In genomic region chr14:60086254-60086807, GRCm38 (mm10) we compare ENCODE assay signal across 9 mouse cellular contexts.
DNase-seq lines count a peak whose midpoint lies in the region; ATAC-seq and TF ChIP-seq lines count a peak whose summit lies in the region.
"Had no signal": no experiment of that assay in that cellular context is flagged by ENCODE, and none has a peak within 500 bp of the region (broad histone marks: within the 10 kb centered on the region; RNA-seq: fewer than 3 reads in every experiment).

No protein-coding gene starts in this region.

- H3K27ac ChIP-seq in gastrocnemius, adult 2 months = no peak overlapping the region
- peak overlapping the region; percentile 59 for H3K27ac ChIP-seq in forebrain, postnatal 0 days (ENCODE audit: low read depth, low read length)
- no peak overlapping the region for H3K27ac ChIP-seq in liver, postnatal 0 days (ENCODE audit: low read depth)

- H3K4me2 ChIP-seq in forebrain, postnatal 0 days (ENCODE audit: low read depth) = peak overlapping the region; percentile 69
- peak overlapping the region; percentile 67 for H3K4me2 ChIP-seq in liver, postnatal 0 days (ENCODE audit: low read depth, low read length)

- H3K27me3 ChIP-seq in E14TG2a.4 (ENCODE audit: insufficient read depth, low read length) = peaks cover 23% of the 10 kb centered on the region
- H3K27me3 ChIP-seq in forebrain, postnatal 0 days (ENCODE audit: insufficient read depth, low read length) = no peaks in the 10 kb centered on the region
- no peaks in the 10 kb centered on the region for H3K27me3 ChIP-seq in liver, postnatal 0 days (ENCODE audit: insufficient read depth, low read length)

- TF ChIP-seq CTCF in gastrocnemius, adult 2 months (IDR thresholded peaks at IDR 0.05) = no peak
- TF ChIP-seq CTCF in E14TG2a.4 (conservative IDR thresholded peaks at IDR 0.05; ENCODE audit: low read length) = no peak
- TF ChIP-seq CTCF in forebrain, postnatal 0 days (IDR thresholded peaks at IDR 0.05; ENCODE audit: low read depth) = no peak
- no peak for TF ChIP-seq CTCF in liver, postnatal 0 days (IDR thresholded peaks at IDR 0.05; ENCODE audit: low read depth)

- intact Hi-C loops in gastrocnemius, adult 2 months (cut with DNase I) = no loop called here

- H3K9ac ChIP-seq in forebrain, postnatal 0 days = peak overlapping the region; percentile 70
- H3K9ac ChIP-seq in liver, postnatal 0 days (replicated peaks) = no peak overlapping the region

- H3K36me3 ChIP-seq in E14TG2a.4 (ENCODE audit: insufficient read depth, low read length) = no peaks in the 10 kb centered on the region
- no peaks in the 10 kb centered on the region for H3K36me3 ChIP-seq in forebrain, postnatal 0 days (ENCODE audit: insufficient read depth)
- H3K36me3 ChIP-seq in liver, postnatal 0 days (replicated peaks; ENCODE audit: insufficient read depth, low read length) = no peaks in the 10 kb centered on the region

- ATAC-seq in forebrain, postnatal 0 days = peak; percentile 50
- ATAC-seq in liver, postnatal 0 days = no peak

- H3K4me3 ChIP-seq in gastrocnemius, adult 2 months = peak overlapping the region; percentile 56
- H3K4me3 ChIP-seq in E14TG2a.4 (replicated peaks; ENCODE audit: low read length) = peak overlapping the region; percentile 74
- H3K4me3 ChIP-seq in forebrain, postnatal 0 days (ENCODE audit: low read depth, low read length) = peak overlapping the region; percentile 59
- H3K4me3 ChIP-seq in liver, postnatal 0 days (ENCODE audit: low read depth, low read length) = peak overlapping the region; percentile 22; the same call in 1 of the 2 replicates

- TF ChIP-seq EP300 in liver, postnatal 0 days (IDR thresholded peaks at IDR 0.05; ENCODE audit: low read depth) = no peak

- H3K4me1 ChIP-seq in E14TG2a.4 (replicated peaks; ENCODE audit: low read depth, low read length) = peaks cover 13% of the 10 kb centered on the region
- peaks cover 6% of the 10 kb centered on the region; the same call in 1 of the 2 replicates for H3K4me1 ChIP-seq in forebrain, postnatal 0 days (ENCODE audit: insufficient read depth)
- H3K4me1 ChIP-seq in liver, postnatal 0 days (ENCODE audit: insufficient read depth) = peaks cover 6% of the 10 kb centered on the region

- H3K9me3 ChIP-seq in E14TG2a.4 (ENCODE audit: low read length) = no peaks in the 10 kb centered on the region
- no peaks in the 10 kb centered on the region for H3K9me3 ChIP-seq in forebrain, postnatal 0 days (ENCODE audit: low read length)
- no peaks in the 10 kb centered on the region for H3K9me3 ChIP-seq in liver, postnatal 0 days (ENCODE audit: low read length)

- WGBS in forebrain, postnatal 0 days = 3% methylated on average over 21 of the region's 21 CpGs
- WGBS in liver, postnatal 0 days (ENCODE audit: insufficient replicate concordance) = 12% methylated on average over 21 of the region's 21 CpGs

- no peak for DNase-seq in gastrocnemius, adult 2 months
- no peak for DNase-seq in gastrocnemius, postnatal 4 days (ENCODE audit: low spot score in 2 of 2)
- no peak for DNase-seq in forebrain, postnatal 0 days
- no peak for DNase-seq in liver, postnatal 0 days
- no peak for DNase-seq in urinary bladder, adult 2 months (ENCODE audit: low spot score)
- DNase-seq in urinary bladder, postnatal 4 days (ENCODE audit: low spot score in 2 of 2) = no peak
- DNase-seq in ovary, adult 18-20 months (ENCODE audit: low spot score) = no peak
- DNase-seq: kidney, adult 9 months had no signal

Comparison
In these comparisons a context has a peak if more than half of its experiments do, and no peak if none do; other contexts are left out.
1. H3K4me3 ChIP-seq: peak in every context shown above with its lines; median percentile 74 in E14TG2a.4; 59 in forebrain, postnatal 0 days; 56 in gastrocnemius, adult 2 months; 22 in liver, postnatal 0 days.